Mouse (Mus musculus) neural tube, embryonic 11.5 days (tissue): ENCODE measurements at regions not wholly inside any gene's neighbourhood (a gene's known extent, or its start where the extent isn't known, plus 50 kb on each side); places are given as distances from the start of the nearest gene placed in this dataset.

ENCODE experiments used
- ATAC-seq: fragments of 200-750 bp; cut with Nextera tagmentation; 2 replicates; pipeline ENCODE4 v1.8.0; 2017; ENCODE audit warnings: moderate number of reproducible peaks, mild to moderate bottlenecking, moderate TSS enrichment, moderate library complexity; ENCODE audit not compliant: insufficient read depth, low FRiP score, low TSS enrichment
- DNase-seq: peaks from one replicate; pipeline ENCODE4 v3.0.0-alpha.2; 2015; ENCODE audit warnings: low spot score
- H3K27ac ChIP-seq: fragments of 300-500 bp; sonication (generic); 2 replicates; pipeline ENCODE4 v1.5.1; 2014; ENCODE audit warnings: low read depth, mild to moderate bottlenecking, low read length
- H3K27me3 ChIP-seq: fragments of 300-500 bp; sonication (generic); 2 replicates; pipeline ENCODE4 v1.6.1; 2014; ENCODE audit warnings: mild to moderate bottlenecking, low read length, mixed read lengths; ENCODE audit not compliant: control insufficient read depth, insufficient read depth
- H3K36me3 ChIP-seq: fragments of 300-500 bp; sonication (generic); 2 replicates; pipeline ENCODE4 v1.6.1; 2014; ENCODE audit warnings: mild to moderate bottlenecking, low read length, moderate library complexity, mixed read lengths; ENCODE audit not compliant: control insufficient read depth, insufficient read depth
- H3K4me1 ChIP-seq: fragments of 300-500 bp; sonication (generic); 2 replicates; pipeline ENCODE4 v1.6.1; 2014; ENCODE audit warnings: low read length, mixed read lengths; ENCODE audit not compliant: control insufficient read depth, insufficient read depth
- H3K4me2 ChIP-seq: fragments of 300-500 bp; sonication (generic); 2 replicates; pipeline ENCODE4 v1.6.1; 2014; ENCODE audit warnings: low read depth, mild to moderate bottlenecking, moderate library complexity
- H3K4me3 ChIP-seq: fragments of 300-500 bp; sonication (generic); 2 replicates; pipeline ENCODE4 v1.5.1; 2014; ENCODE audit warnings: low read depth, low read length
- H3K9ac ChIP-seq: fragments of 300-500 bp; sonication (generic); 2 replicates; pipeline ENCODE4 v1.6.1; 2014; ENCODE audit warnings: mild to moderate bottlenecking, low read length
- H3K9me3 ChIP-seq: fragments of 300-500 bp; sonication (generic); 2 replicates; pipeline ENCODE4 v1.6.1; 2016; ENCODE audit warnings: low read length; ENCODE audit not compliant: control insufficient read depth
- WGBS: fragments of 180-500 bp; shearing (Covaris S2); extraction: QIAGEN DNeasy Blood & Tissue Kit; methylation state at CpG from one replicate; pipeline ENCODE4 v1.1.7; 2014; 5-methylcytosine and 5-hydroxymethylcytosine counted together

DNA sequence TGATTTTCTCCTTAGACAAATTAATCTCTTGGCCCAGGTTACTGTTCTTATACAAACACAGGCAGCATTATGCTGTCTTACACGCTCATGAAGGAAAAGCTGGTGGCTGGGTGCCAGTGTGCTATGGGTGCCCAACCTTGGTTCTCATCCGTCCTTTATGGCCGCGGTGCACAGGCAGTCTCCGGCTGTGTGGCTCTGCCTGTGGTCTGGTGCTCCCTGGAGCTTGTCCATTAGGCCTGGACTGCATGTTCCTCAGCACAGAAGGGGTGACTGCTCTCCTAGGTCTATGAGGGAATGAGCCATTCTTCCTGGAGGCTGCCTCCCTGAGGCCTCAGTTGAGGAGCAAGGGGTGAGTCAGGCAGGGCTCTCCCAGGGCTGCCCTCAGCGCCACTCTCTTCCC is 111.7 kb upstream of the Klf14 start:
- Histone ChIP-seq H3K27ac (no peak overlapping the region), H3K4me3 (no peak overlapping the region), H3K36me3 (no peaks in the 10 kb centered on the region), H3K4me2 (no peak overlapping the region), H3K9me3 (no peaks in the 10 kb centered on the region), H3K9ac (no peak overlapping the region), H3K4me1 (no peaks in the 10 kb centered on the region), H3K27me3 (no peaks in the 10 kb centered on the region)
- ATAC-seq, result no peak
- WGBS, result 92% methylated on average over 6 of the region's 6 CpGs
- no peak for DNase-seq

DNA sequence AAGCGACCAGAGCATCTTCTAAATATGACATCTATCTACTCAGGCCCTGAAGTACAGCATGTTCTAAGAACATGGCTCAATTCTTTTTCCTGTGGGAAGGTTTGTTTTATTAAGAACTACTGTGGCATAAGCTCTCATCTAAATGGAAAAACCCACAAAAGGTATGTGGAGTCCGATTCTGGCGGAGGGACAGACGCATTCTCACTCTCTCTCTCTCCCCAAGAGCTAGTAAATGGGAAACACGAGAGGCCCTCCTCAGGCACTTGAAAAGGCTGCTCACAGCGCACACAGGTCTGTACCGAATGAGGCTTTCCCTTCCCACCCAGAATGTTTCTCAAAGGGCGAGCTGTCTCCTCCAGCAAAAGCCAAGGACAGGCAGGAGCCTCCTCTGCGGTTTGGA is 112.1 kb upstream of the Klf14 start:
- Histone ChIP-seq H3K36me3 (no peaks in the 10 kb centered on the region), H3K27ac (no peak overlapping the region), H3K4me1 (no peaks in the 10 kb centered on the region), H3K27me3 (no peaks in the 10 kb centered on the region), H3K9ac (no peak overlapping the region), H3K4me2 (no peak overlapping the region), H3K9me3 (no peaks in the 10 kb centered on the region), H3K4me3 (no peak overlapping the region)
- DNase-seq (no peak), ATAC-seq (no peak)
- 86% methylated on average over 9 of the region's 9 CpGs for whole genome bisulfite sequencing

DNA sequence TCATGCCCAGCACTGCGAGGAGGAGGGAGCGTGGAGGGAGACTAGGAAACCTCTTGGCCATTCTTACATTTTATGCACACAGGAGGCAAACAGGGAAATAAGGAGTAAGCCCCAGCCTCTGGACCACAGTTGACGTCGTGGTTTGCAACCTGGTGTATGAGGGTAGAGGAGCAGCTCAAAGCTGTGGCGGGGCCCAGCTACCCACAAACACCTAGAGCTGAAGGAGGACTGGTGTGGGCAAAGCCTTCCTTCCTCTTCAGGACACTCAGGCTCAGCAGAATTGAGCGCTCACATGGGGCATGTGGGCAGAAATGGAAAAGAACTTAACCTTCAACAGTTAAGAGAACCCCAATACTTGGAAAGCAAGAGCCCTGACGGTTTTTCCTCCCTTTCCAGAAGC is 113.2 kb upstream of the Klf14 start:
- Histone ChIP-seq H3K4me1 (no peaks in the 10 kb centered on the region), H3K9ac (no peak overlapping the region), H3K27me3 (no peaks in the 10 kb centered on the region), H3K4me3 (no peak overlapping the region), H3K9me3 (no peaks in the 10 kb centered on the region), H3K36me3 (no peaks in the 10 kb centered on the region), H3K4me2 (no peak overlapping the region), H3K27ac (no peak overlapping the region)
- DNase-seq (no peak), ATAC-seq (no peak)
- WGBS, result 87% methylated on average over 7 of the region's 7 CpGs

DNA sequence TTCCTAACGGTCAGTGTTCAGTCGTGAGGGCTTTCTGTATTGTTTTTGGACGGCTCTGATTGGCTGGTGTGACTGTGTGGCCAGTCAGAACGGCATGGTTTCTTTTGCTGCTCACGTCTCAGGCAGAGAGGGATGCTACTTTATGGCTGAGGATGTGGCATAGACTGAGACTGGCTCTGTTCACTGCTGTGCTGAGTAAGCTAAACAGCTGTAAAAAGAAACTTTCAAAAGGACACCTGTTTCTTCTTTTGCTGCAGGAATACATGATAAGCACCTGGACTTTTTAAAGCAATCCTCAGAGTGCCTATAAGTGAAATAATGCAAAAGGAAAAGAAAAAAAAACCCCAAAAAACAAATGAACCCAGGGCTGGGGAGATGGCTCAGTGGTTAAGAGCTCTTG is 113.7 kb upstream of the Klf14 start:
- no peak for DNase-seq
- Histone ChIP-seq H3K9ac (no peak overlapping the region), H3K27ac (no peak overlapping the region), H3K4me2 (no peak overlapping the region), H3K4me1 (no peaks in the 10 kb centered on the region), H3K36me3 (no peaks in the 10 kb centered on the region), H3K4me3 (no peak overlapping the region), H3K27me3 (no peaks in the 10 kb centered on the region), H3K9me3 (no peaks in the 10 kb centered on the region)
- no peak for ATAC-seq
- WGBS, result 21% methylated on average over 5 of the region's 5 CpGs

DNA sequence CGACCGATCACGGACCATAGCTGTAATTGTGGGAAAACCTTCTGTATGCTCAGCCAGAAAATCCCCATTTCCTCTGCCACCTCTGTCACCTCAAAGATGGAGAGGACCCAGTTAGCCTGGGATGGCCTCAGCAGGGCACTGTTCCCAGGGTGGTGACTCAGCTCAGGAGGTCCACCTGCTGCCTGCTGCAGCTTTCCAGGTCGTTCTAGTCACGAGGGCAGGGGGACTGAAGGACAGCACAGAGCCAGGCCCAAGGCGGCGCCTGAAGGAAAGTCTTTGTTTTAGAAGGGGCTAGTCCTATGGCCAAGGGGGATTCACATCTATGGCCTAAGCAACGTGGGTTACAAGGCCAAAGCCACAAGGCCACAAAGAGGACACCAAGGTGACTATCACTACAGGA is 114.5 kb upstream of the Klf14 start:
- Histone ChIP-seq H3K27ac (no peak overlapping the region), H3K9me3 (no peaks in the 10 kb centered on the region), H3K27me3 (no peaks in the 10 kb centered on the region), H3K9ac (no peak overlapping the region), H3K4me2 (no peak overlapping the region), H3K4me1 (no peaks in the 10 kb centered on the region), H3K36me3 (no peaks in the 10 kb centered on the region), H3K4me3 (no peak overlapping the region)
- DNase-seq (no peak), ATAC-seq (no peak)
- 85% methylated on average over 8 of the region's 8 CpGs for WGBS

DNA sequence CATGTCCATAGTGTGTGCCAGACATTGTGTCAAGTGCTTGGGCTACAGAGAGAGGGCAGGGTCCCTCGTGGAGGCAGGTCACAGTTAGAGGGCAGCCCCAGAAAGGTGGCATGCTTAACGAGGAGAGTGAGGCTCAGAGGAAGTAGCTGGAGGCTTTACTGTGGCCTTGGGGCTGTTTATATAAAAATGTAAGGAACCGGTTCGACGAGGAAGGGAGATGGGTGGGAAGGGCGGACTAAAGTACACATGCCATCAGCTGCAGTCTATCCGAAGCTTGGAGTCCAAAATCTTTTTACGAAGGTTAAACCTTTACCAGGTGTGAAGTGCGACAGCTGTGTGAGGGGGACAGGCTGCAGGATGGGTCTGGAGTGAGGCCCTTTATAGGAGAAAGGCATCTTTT is 115.5 kb upstream of the Klf14 start:
- no peaks in the 10 kb centered on the region for H3K36me3 ChIP-seq
- no peak overlapping the region for H3K9ac ChIP-seq
- no peak overlapping the region for H3K4me2 ChIP-seq
- no peak overlapping the region for H3K4me3 ChIP-seq
- no peak overlapping the region for H3K27ac ChIP-seq
- DNase-seq, result no peak
- H3K9me3 ChIP-seq, result no peaks in the 10 kb centered on the region
- H3K4me1 ChIP-seq, result no peaks in the 10 kb centered on the region
- no peak for ATAC-seq
- no peaks in the 10 kb centered on the region for H3K27me3 ChIP-seq
- WGBS, result 63% methylated on average over 9 of the region's 9 CpGs

DNA sequence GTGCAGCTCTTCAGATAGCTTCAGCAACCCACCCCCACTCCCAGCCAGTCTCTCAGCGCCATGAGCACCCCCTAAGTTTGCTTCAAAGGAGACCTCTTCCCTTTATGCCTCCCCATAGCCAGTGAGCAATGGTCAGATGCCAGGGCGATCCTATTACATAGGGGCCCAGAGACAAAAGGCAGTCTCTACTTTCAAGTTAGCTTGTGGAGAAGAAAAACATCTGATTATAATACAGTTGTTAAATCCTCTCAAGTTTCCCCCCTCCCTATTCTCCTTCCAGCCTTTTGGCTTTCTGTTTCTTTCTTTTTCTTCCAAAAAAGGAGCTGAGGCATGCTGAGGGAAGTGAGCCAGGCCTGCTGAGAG is 116.3 kb upstream of the Klf14 start:
- Histone ChIP-seq H3K9ac (no peak overlapping the region), H3K27ac (no peak overlapping the region), H3K4me3 (no peak overlapping the region), H3K4me1 (no peaks in the 10 kb centered on the region), H3K9me3 (no peaks in the 10 kb centered on the region), H3K36me3 (no peaks in the 10 kb centered on the region), H3K4me2 (no peak overlapping the region), H3K27me3 (no peaks in the 10 kb centered on the region)
- ATAC-seq, result no peak
- WGBS, result 24% methylated on average over 2 of the region's 2 CpGs
- no peak for DNase-seq

DNA sequence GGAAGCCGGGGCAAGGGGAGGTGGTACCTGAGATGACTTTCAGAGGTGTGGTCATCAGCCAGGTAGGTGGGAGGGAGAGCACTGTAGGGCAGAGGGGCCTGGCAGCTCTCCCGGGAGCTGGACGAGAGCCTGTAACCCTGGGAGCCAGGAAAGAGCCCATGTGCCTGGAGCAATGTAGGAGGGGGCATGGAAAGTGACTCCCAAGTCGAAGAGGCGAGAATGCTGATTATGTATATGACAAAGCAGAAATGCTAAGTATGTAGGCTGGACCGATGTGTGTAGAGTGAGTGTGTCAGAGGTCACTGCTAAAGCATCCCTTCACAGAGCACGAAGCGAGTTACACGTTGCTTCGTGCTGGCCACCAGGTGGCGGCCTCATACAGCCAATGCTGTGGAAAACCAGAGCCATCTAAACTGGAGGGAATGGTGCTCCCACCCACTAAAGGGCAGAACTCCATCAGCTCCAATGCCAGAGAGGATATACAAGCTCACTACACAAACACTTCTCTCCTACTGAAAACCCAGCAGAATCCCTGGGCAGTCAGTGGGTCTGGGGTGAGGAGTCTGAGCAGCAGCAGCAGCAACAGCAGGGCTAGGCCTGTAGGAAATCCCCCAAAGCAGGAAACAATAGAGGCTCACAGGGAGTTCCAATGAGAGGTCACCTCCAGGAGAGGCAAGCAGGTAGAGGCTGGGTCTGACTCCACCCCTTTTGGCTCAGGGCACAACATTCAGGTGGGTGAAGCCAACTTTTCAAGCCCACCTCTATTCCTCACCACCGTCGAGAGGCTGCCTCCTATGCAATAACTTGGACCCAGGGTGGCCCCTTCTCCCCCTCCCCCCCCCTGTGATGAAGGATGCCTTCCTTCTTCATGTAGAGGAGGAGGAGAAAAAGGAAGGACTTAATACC is 116.9 kb upstream of the Klf14 start:
- WGBS, result 20% methylated on average over 13 of the region's 13 CpGs
- Histone ChIP-seq H3K36me3 (no peaks in the 10 kb centered on the region), H3K9me3 (no peaks in the 10 kb centered on the region), H3K27me3 (no peaks in the 10 kb centered on the region), H3K4me2 (no peak overlapping the region), H3K4me1 (no peaks in the 10 kb centered on the region), H3K27ac (no peak overlapping the region), H3K9ac (no peak overlapping the region), H3K4me3 (no peak overlapping the region)
- peak; percentile 80 for DNase-seq
- peak; percentile 58 for ATAC-seq

DNA sequence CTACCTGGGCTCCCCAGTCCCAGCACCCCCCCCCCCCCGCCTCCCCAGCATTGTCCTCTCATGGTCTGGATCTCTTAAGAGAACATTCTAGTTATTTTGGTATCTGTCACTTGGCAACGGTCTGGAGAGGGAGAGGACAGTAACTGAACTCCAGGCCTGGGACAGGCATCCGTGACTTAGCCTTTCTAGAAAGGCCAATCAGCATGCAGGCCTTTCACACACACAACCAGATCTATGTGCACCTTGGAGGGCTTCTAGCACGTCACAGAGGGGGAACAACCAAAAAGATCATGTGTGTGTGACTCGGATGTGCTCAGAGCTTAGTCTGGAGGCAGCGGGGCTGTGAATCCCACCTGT is 117.6 kb upstream of the Klf14 start:
- 65% methylated on average over 5 of the region's 6 CpGs for WGBS

More for the DNA sequence above, 117.6 kb upstream of the Klf14 start:
- ATAC-seq (no peak), DNase-seq (no peak)
- H3K9ac ChIP-seq, result no peak overlapping the region
- H3K4me2 ChIP-seq, result no peak overlapping the region
- H3K4me1 ChIP-seq, result no peaks in the 10 kb centered on the region
- H3K36me3 ChIP-seq, result no peaks in the 10 kb centered on the region
- no peak overlapping the region for H3K27ac ChIP-seq
- no peaks in the 10 kb centered on the region for H3K27me3 ChIP-seq
- H3K4me3 ChIP-seq, result no peak overlapping the region
- H3K9me3 ChIP-seq, result no peaks in the 10 kb centered on the region
